Mouse (Mus musculus): ENCODE data around the gene Bnc1.

Bnc1 gene

DNA sequence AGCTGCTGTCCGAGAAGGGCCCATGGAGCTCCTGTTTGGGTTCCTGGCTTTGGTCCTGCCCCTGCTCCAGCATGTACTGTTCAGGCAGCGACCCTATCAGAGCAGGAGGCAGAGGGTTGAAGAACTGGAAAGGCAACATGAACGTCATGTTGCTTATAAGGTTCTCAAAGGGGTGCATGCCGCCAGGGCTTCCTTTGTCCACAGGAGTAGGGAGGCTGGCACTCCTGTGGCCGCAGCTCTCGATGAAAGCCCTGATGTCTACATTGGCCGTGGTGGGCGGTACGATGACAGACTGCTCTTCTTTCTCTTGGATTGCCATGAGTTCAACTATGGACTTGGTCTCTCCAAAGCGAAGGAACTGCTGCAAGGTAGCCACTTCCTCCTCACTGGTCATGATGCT lies 17.5 kb downstream of the Bnc1 start:
- no peak for DNase-seq (ENCODE audit: low spot score in 2 of 2)

DNA sequence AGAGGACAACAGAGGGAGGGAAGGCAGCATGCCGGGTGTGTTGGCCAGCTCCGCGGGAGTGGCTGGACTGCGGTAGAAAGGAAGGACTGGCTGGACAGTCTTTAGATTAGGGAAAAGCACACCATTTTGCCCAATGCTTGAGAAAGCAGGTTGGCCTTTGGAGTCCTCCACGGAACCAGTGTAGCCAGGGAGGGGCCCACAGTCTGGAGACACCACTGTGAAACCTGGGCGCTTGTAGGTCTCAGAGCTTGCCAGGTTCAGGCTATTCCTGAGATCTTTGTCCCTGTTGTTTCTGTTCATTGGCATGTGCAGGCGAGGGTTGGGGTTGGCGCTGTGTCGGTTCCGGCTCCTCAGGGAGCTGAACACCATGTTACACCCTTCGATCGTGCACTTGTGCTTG lies 18.2 kb downstream of the Bnc1 start:
- no peak for DNase-seq (ENCODE audit: low spot score in 2 of 2)

DNA sequence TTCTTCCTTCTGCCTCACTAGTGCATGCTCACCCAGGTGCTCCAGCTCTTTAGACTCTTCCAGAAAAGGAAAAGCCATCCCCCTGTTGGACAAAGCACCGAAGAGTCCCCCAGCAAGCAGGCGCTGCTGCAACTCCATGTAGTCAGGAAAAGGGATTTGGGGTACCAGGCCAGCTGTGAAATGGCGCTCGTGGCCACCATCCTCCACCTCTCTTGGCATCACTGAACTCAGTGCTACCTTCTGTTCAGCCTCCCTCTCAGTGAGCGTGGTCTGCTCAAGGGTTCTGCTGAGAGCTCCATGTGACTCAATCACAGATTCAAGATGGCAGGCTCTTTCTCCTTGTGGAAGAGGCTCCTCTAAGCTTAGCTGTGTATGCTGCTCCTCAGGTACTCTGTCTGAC lies 18.8 kb downstream of the Bnc1 start:
- DNase-seq (ENCODE audit: low spot score in 2 of 2): no peak

DNA sequence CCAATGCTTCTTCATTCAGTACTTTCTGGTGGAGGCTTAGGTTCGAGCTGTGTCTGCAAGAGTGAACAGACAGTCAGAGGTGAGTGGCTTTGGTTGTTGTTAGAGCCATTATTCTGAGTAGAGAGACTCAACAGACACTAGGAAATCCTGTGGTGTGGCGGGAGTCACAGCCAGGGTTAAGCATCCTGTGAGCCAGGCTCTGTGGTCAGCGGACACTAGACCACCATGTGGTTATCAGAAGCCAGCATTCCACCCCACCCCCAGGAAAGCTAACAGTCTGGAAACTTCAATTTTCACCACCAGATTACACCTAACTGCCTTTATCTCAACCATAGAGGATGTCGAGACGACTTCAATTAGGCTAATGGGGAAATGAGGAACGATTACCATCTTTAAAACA lies 23.1 kb downstream of the Bnc1 start:
- DNase-seq (ENCODE audit: low spot score in 2 of 2): no peak

DNA sequence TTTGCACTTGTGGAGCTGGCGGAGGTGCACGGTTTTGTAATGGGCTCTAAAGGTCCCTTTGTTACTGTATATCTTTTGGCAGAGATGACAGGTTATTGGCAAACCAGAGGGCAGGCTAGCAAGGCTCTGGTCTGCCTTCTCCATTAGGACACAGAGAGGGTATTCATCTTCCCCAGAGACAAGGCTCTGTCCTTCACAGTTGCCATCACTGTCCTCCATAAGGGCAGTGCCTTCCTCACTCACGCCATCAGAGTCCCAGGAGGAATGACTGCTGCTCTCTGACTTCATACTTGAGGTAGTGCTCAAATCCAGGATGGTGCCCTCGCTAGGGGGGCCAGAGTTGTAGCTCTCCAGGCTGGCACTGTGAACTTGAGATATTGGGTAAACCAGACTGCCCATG lies 23.6 kb downstream of the Bnc1 start:
- DNase-seq (ENCODE audit: low spot score in 2 of 2): no peak

DNA sequence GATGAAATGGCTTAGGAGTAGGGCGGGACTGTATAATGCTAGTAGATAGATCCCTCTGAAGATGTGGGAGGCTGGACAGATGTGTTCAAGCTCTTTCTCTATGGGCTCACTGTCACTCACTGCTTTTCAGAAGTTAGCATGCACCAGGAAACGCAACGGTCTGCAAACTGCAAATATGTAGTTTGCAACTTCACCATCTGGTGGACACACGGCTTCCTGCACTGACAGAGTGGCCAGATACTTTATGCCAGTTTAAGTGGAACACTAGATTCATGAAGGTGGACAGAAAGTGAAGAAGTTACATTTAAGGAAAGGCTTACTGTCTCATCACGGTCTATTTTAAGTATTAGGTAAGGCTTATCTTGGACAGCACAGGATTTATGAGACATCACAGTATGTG lies 25.9 kb downstream of the Bnc1 start:
- no peak for DNase-seq (ENCODE audit: low spot score in 2 of 2)

DNA sequence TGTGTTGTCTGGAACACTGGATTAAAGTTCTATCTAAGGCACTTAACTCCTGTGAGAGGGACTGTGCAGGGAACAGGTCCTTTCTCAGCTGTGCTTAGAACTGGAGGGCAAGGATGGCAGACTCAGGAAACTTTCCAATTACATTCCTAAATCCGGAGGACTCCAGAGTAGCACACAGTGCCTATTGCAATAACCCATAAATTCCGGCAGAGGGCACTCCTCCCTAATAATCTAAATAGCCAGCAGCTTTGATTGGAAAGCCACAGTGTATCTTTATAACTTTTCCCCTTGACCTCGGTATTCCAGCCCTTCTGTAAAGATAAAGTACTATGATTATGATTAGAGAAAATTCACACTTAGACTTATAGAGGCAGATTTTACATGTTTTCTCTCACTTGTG lies 32.4 kb downstream of the Bnc1 start:
- no peak for DNase-seq (ENCODE audit: low spot score in 2 of 2)

DNA sequence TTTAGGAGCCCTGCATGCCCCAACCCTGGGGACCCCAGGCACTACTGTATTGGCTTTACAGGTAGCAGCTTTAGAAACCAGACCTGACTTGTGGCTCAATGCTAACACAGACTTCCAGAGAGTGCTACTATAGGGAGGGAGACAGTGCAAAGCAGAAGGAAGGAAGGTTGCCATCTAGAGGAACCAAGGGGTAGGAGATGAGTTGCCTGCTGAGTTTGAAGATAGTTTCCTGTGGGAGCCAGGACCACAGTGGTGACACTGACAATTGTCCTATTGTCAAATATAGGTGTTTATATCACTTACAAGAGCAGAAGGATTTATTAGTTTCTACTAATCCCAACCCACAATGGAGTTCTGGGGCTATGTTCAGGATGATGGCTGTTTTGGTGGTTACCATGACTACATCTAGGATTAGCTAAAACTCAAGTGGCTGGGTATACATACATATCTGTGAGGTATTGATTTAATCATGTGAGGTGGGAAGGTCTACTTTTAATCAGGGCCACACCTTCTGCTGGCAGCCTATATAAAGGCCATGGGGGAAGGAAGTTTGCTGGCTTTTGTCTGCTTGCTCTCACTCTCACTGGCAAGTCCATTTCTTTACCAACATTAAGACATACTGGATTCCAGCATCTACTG lies 37.8 kb downstream of the Bnc1 start:
- DNase-seq (ENCODE audit: low spot score in 2 of 2): no peak

DNA sequence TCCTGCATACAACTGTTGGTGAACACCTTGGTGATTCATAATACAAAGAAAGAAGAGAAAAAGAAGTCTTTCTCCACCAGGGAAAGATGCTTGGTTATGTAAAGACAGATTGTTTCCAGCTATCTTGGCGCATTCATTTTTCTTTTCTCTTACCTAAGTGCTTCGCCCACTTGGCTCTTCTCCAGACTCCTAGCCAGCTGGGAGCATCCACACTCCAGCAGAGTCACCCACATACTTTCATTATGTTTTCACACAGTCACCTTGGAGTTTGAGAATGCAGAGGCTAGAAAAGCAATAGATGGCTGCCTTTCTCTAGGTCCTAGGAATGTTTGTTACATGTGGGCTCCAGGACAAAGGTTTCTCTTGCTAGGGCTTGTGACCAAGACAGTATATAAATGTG lies 41.6 kb downstream of the Bnc1 start:
- no peak for DNase-seq (ENCODE audit: low spot score in 2 of 2)

DNA sequence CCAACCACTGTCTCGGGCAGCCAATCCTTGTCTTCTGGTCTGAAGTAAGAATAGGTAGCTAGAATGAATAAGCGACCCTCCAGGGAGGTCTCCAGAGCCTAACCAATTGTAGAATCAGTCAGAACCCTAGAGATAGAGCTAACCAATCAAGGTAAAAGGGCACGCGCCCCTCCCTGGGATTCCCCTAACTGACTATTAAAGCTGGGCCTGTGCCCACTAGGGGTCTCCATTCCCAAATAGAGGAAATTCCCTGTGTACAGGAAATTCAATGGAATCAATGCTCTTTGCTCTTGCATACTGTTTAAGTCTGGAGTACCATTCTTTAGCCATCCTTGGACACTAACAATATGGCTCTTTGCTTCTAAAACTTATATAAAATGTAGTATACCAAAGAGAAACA lies 46.7 kb downstream of the Bnc1 start:
- no peak for DNase-seq (ENCODE audit: low spot score in 2 of 2)

DNA sequence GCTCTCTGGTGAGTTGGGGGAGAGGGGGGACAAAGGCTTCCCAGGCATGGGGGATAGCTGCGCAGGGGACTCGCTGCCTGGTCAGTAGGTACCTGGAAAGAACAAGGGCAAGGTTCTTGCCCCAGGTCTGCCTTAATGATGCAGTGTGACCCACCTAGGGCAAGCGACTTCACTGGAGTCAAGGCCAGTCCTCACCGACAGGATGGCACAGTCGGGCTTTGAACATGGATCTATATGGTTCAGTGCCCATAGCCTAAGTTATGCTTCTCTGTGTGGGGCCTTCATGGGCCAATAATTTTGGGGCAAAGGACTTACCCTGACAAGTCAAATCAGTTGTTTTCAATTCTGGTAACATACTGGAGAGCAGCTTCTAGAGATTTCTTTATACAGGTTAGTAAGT lies 57.3 kb downstream of the Bnc1 start:
- no peak for DNase-seq (ENCODE audit: low spot score in 2 of 2)

DNA sequence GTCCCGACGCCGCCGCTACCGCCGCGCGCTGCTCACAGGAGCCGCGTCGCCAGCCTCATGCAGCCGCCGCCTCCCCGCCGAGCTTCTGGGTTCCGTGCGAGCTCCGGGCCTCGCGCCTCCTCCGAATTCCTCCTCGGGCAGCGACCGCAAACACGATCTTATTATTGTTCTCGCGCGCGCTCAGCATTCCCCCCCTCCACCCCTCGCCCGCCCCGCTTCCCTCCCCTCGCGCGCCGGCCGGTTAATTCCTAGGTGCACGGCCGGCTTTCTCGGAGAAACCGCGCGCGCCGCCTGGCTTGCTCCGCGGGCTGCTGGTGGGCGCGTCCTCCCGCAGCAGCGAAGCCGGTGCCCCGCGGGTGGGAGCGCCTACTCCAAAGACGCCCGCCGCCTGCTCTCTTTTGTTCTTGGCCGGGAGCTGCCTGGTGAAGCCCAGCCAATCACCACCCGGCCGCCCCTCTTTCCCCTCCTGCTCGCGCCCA lies 57.8 kb downstream of the Bnc1 start, which contains the start of gene Hdgfl3:
Gene Hdgfl3 (minus strand): TSS at position 207 of the 479 bp plus-strand sequence.
- DNase-seq (ENCODE audit: low spot score in 2 of 2): peak in 1 of 2 experiments; percentile 69

DNA sequence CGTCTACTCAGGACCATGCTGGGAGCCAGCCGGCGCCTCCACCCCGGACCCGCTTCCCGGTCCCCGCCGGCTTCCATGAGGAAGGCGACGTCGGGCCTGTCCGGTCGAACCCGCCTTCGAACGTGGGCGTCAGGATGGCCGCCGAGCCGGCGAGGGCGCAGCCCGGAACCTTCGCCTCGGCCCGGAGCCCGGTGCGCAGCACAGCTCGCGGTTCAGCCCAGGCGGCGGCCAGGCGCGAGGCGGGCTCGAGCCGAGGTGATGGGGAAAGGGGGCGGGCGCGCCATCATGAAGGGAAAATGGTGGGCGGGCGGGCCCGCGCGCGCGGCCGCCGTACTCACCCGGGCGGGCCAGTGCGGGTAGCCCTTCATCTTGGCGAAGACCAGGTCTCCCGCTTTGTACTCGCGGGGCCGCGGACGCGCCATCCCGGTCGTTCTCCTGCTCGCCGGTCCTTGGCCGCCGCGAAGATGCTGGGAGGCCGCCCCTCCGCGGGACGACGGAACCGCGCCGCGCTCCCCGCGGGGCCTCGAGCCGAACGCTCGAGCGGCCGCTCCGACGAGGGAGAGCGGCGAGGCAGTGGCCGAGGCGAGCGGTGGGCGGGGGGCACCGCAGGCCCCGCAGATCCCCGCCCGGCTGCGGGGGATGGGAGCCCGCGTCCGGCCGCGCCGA lies 58.4 kb downstream of the Bnc1 start:
- peak; percentile 29 to 53 for DNase-seq (ENCODE audit: low spot score in 2 of 2)

DNA sequence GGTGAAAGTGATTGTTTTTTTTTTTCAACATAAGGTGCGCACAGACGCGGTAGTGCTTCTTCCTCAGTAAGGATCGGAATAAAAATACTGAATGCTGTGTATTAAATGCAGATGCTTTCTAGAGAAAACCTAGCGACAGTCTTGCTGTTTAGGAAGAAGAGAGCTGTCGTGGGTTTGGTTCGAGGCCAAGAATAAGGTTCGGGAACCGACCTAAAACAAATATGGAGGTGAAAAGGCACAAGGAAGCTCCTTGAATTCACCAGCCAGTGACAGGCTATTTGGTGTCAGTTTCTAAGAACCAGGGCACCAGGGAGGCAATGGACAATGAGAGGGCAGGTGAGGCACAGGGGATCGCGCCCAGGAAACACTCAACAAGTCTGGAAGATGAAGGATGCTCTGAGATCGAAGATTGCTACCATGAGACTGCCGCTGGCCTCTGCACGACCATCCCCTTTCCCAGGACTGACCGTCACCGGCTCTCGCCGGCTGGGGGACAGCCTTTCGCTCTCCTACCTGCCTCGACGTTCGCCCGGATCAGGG lies 59.0 kb downstream of the Bnc1 start:
- DNase-seq (ENCODE audit: low spot score in 2 of 2): no peak

DNA sequence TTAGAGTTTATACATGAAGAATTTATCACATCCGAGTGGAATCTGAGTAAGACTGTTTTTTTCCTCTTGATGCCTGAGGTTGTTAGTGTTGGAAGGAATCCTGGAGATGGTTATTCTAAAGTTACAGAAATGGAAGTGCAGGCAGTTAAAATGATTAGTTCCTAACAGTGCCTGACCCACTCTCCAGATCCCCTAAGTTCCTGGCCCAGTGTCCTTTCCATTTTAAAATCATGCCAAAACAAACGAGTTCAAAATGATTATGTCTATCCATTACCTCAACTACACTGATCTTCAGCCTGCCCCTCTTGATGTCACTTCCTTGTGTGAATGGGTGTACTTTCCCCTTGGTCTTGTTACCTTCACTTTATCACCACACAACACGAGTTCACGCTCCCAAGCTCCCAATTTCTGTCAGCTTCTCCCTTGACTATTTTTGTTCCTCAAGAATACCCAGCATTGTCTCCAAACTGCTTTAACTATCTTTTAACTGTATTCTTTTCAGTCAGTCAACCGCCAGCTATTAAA lies 59.5 kb downstream of the Bnc1 start:
- no peak for DNase-seq (ENCODE audit: low spot score in 2 of 2)

DNA sequence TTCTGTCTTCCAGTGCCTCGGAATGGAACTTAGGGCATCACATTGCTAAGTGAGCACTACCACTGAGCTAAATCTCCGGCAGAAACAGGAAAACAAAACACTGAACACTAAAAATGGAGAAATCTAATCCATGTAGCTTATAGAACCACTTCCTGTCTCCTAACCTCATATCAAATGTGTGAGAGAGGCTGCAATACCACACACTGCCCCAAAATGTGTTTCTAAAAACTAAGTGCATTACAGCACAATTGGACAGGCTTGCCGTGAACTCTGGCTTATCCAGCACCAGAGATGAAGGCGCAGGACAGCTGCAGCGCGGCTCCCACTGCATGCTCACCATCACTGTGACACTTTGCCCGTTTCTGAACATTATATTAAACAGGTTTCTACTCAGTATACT lies 63.1 kb downstream of the Bnc1 start:
- no peak for DNase-seq (ENCODE audit: low spot score in 2 of 2)

DNA sequence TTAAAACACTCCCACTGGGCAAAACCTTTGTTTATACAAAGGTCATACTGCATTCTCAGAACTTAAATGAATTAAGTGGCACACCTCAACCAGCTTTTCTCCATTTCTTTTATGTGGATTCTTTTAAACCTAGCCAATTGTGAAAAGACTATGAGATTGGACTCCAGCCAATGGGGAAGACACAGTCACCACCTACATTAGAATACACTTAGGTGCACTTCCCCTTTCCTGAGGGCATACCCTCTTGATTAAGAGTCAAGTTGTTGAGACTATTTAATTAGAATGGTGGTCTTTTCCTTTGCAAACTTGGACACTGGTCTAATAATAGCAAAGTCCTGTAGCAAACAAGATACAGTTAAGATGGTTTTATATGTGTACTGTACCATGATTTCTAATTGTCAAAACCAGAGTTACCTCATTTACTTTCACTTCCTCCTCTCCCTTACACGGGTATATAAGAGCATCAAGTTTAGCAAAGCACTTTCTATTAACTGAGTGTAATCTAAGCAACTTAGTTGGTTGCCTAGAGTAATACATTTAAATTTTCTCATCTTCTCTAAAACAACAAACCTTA lies 70.6 kb downstream of the Bnc1 start:
- no peak for DNase-seq (ENCODE audit: low spot score in 2 of 2)

DNA sequence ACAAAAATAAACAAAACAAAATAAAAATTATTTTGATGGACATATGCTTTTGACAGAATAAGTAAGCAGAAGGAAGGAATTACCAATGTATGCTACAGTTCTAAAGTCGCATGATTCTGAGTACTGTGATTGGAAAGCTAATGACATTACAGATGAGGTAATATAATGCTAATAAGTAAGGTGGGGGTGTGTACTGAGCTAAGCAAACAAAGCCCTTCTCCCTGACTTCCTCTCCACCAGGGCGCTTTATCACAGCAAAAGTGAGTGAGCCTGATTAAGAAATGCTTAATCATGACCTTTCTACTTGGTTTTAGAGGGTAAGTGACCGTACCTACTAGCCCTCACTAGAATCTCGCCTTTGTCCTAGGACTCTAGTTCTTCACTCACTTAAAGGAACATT lies 71.8 kb downstream of the Bnc1 start:
- no peak for DNase-seq (ENCODE audit: low spot score in 2 of 2)

DNA sequence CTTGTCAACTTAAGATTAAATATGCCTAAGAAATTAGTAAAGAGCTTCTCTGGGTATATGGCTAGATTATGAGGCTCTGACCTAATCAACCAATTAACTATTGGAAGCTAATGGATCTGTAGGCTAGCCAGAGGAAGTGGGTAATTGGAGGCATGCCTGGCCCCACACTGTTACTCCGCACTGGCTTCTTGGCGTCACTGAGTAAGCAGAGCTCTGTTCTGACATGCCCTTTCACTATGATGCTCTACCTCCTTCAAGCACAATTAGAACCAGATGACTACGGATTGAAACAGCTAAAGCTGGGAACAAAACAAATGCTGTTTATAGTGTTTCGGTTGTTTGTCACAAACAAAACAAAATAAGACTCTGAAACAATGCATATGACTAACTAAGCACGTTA lies 73.8 kb downstream of the Bnc1 start:
- no peak for DNase-seq (ENCODE audit: low spot score in 2 of 2)
